ENCODE assay signal across 27 mouse cellular contexts in the genomic region with DNA sequence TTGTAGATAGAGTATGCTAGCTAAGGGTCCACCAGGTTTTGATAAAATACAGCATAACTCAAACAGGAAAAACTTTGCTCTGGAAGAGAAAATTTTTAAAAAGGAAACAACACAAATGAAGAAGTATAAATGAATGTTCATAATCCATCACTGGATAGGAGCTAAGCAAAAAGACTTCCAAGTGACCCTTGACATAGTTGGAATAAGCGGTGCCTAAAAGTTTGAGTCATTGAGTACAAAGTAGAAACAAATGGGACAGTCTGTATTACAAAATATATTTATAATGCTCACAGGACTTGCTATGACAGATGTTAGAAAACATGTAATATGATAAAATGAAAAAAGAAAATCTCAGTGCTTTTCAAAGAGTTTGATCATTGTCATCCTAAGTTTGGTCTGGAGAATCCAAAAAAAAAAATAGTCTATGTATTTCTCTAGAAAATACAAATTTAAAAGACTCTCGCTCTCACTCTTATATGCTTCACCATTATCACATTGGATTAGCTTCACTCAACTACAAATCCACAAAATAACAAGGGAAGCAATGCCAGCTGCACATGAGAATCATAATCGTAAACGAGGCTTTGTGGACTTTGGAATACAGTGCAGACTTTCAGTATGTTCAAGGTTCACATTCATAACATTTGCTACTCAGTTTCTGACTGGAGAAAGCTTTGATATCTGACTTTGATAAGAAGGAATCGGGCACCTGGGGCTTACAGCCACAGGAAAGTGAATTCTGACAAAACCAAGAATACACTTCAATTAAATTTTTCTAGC. TPM values are rescaled to one million over a fixed set of nuclear protein-coding genes. Genes with fewer than 3 reads are reported as not detected.
DNase-seq lines count a peak whose midpoint lies in the region; TF ChIP-seq lines count a peak whose summit lies in the region.
"Had no signal": no experiment of that assay in that cellular context is flagged by ENCODE, and none has a peak within 500 bp of the region (broad histone marks: within the 10 kb centered on the region; RNA-seq: fewer than 3 reads in every experiment).

No protein-coding gene starts in this region.

- no peaks in the 10 kb centered on the region for H3K36me3 ChIP-seq in kidney, adult 2 months (ENCODE audit: control insufficient read depth, insufficient read depth, low read length)
- H3K36me3 ChIP-seq: embryonic facial prominence, embryonic 12.5 days; forebrain, embryonic 10.5 days; forebrain, embryonic 15.5 days; G1E; heart, embryonic 13.5 days had no signal

- TF ChIP-seq POLR2A in kidney, adult 2 months (IDR thresholded peaks at IDR 0.05; ENCODE audit: low read depth, low read length) = no peak

- H3K27ac ChIP-seq in kidney, adult 2 months (ENCODE audit: insufficient read depth, low read depth, low read length) = no peak overlapping the region
- H3K27ac ChIP-seq: embryonic facial prominence, embryonic 12.5 days; forebrain, embryonic 10.5 days; forebrain, embryonic 15.5 days; heart, embryonic 13.5 days; hindbrain, embryonic 14.5 days; layer of hippocampus, adult 2 months; liver, embryonic 14.5 days; macrophage had no signal

- no peaks in the 10 kb centered on the region for H3K4me1 ChIP-seq in kidney, adult 2 months (ENCODE audit: control insufficient read depth, insufficient read depth, low read length)
- H3K4me1 ChIP-seq: forebrain, embryonic 10.5 days; forebrain, embryonic 15.5 days had no signal

- WGBS in kidney, adult 2 months = 60% methylated on average over 5 of the region's 5 CpGs
- 31% methylated on average over 5 of the region's 5 CpGs for WGBS in large intestine, adult 2 months

- H3K4me3 ChIP-seq in kidney, adult 2 months (ENCODE audit: insufficient read depth, low read depth, low read length) = no peak overlapping the region
- H3K4me3 ChIP-seq: embryonic facial prominence, embryonic 12.5 days; forebrain, embryonic 10.5 days; forebrain, embryonic 15.5 days; heart, embryonic 13.5 days; layer of hippocampus, adult 2 months had no signal

- H3K27me3 ChIP-seq in kidney, adult 2 months (replicated peaks; ENCODE audit: control insufficient read depth, insufficient read depth, low read length) = no peaks in the 10 kb centered on the region
- H3K27me3 ChIP-seq: embryonic facial prominence, embryonic 12.5 days; forebrain, embryonic 15.5 days; heart, embryonic 13.5 days; Patski had no signal

- peak; percentile 5 for DNase-seq in adrenal gland, postnatal 10 days
- no peak for DNase-seq in adrenal gland, adult (ENCODE audit: inconsistent age in 2 of 2, low spot score in 1 of 2)
- peak; percentile 53 for DNase-seq in kidney, adult 2 months
- no peak for DNase-seq in kidney, adult 18-20 months
- DNase-seq in adipocyte (ENCODE audit: low spot score) = peak; percentile 65
- DNase-seq in large intestine, adult 2 months (ENCODE audit: low read depth, low spot score) = peak; percentile 76
- DNase-seq in testis, postnatal 10 days (ENCODE audit: low spot score) = no peak
- DNase-seq in urinary bladder, adult 2 months (ENCODE audit: low spot score) = no peak
- DNase-seq: cerebellum, adult 9-10 months; cerebellum, postnatal 36 days; kidney, postnatal 14 days; lung, adult 2 months; lung, postnatal 10 days; midbrain, embryonic 14.5 days; right cerebral cortex, postnatal 25 days; thymus, postnatal 4 days had no signal

- TF ChIP-seq CTCF in kidney, adult 2 months (conservative IDR thresholded peaks at IDR 0.05; ENCODE audit: insufficient read depth, insufficient read length, low read depth, low read length) = no peak

RNA-seq across cellular contexts. Expression of gene Hpgd, which starts 51.4 kb away (rescaled TPM):
- total RNA-seq in adrenal gland, postnatal 10 days (2021) = 10 to 100 TPM; 10.2 to 16.0 TPM
- polyA plus RNA-seq in kidney, adult 2 months (2012; rRNA removed) = 18.4 and 18.8 TPM in 2 replicates
- polyA plus RNA-seq in large intestine, adult 2 months (2012; rRNA removed) = 21.8 and 34.1 TPM in 2 replicates
- 138 and 145 TPM in 2 replicates for polyA plus RNA-seq in urinary bladder, adult 2 months (2012; rRNA removed)
- total RNA-seq: G1E; megakaryocyte-erythroid progenitor cell, adult 5-6 weeks had no signal
- polyA plus RNA-seq: G1E had no signal

Comparison
In these comparisons a context has a peak if more than half of its experiments do, and no peak if none do; other contexts are left out.
1. DNase-seq: peak in adrenal gland, postnatal 10 days (single experiment), kidney, adult 2 months (single experiment), adipocyte (single experiment) and large intestine, adult 2 months (single experiment); none in adrenal gland, adult (0 of 2), kidney, adult 18-20 months (single experiment), testis, postnatal 10 days (single experiment) and urinary bladder, adult 2 months (single experiment).